Mouse (Mus musculus) cerebellum, postnatal 36 days (tissue): ENCODE measurements around the gene AC131692.1.

Source experiments
- DNase-seq, 2 experiments: peaks; one replicate each; pipeline ENCODE4 v3.0.0; 2021 to 2022; ENCODE audit warnings: mixed read lengths in 2 of 2

Gene AC131692.1

DNA sequence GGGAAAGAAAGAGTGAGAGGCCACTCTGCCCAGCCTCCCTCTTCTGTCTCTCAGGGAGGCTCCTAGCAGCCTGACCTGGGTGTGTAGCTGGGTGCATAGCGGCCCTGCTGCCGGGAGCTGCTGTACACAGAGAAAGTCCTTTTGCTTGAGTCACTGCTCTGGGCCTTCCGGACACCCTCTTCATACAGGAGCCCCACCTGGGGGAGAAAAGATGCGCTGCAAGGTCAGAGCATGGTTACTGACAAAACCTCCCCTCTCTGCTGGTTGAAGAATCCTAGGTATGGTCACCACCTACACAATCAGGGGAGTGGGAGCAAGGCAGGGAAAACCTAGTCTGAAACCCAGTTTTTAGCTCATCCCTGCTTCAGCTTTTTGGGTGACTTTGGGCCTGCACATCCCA, 25.3 kb upstream of the AC131692.1 start:
- DNase-seq: no peak

DNA sequence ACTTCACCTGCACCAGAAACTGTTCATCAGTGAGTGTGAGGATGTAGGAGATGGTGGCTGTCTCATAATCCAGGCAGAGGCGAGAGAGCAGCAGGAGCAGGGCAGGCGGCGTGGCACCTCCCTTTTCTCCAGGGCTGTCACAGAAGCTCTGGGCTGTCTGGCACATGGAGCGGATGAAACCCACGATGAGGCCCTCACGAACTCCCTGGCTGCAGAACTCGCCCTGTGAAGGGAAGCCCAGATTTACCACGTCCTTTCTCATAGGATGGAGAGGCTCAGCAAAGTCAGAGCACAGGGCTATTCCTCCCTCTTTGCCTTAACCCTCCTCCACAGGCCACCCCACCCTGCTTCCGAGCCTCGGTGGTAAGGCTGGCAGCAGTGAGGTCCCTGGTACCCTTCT, 24.4 kb upstream of the AC131692.1 start:
- DNase-seq: no peak

DNA sequence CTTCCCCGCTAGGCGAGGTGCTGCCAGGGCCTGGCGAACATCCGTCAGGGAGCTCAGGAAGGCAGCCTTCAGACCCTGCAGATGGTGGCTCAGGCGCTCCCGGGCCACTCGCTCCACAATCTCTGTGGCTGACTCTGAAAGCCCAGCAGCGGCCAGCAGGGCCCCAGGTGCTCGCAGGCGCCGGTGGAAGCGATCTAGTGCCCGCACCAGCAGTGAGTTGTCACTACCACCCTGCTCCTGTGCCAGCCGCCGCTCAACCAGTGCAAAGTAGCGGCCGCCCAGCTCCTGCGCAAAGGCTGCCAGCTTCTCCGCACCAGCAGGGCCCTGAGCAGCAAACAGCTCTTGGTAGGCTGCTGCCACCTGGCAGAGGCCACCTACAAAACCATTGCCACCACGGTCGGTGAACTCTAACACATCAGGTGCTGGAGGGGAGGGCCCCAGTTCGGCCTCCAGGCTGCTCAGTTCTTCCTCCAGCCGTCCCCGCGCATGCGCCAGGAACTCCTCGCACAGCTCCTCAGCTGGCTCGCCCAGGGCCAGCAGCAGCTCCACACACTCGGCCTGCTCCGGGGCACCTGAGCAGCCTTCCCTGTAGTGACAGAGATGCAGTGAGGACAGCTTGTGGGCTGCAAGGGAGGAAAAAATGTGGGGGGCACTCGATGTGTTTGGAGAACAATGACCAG, 23.5 kb upstream of the AC131692.1 start:
- DNase-seq: no peak

DNA sequence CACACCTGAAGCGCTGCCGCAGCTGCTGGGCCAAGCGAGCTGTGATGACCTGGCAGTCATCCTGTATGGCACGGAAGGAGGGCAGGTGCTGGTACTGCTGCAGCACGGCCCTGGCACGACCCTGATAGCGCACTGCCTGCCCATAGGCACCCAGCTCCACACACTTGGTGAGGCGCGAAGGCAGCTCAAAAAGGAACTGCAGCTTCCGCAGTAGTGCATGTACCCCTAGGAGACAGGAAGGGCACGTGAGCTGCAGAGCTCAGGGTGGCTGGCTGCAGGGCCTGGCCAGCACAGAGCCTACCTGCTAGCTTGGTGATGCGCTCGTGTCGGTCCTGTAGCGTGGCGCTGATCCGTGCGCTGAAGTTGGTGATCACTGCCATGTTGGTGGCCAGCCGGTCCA, 23.0 kb upstream of the AC131692.1 start:
- no peak for DNase-seq

DNA sequence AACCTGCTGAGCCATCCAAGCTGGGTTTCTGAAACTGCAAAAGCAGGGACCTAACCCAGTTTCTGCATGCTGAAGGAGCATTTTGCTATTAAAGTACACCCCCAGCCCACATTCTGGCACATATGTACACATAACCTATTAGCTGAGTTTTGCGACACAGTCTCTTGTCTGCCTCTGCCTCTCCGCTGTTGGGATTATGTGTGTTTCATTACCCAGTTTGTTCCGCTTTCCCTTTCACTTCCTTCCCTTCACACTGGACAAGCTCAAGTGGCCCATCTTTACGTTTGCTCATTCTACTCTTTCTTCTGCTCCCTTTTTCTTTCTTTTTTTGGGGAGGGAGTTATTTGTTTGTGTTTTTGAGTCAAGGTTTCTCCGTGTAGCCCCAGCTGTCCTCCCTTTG, 20.3 kb upstream of the AC131692.1 start:
- no peak for DNase-seq

DNA sequence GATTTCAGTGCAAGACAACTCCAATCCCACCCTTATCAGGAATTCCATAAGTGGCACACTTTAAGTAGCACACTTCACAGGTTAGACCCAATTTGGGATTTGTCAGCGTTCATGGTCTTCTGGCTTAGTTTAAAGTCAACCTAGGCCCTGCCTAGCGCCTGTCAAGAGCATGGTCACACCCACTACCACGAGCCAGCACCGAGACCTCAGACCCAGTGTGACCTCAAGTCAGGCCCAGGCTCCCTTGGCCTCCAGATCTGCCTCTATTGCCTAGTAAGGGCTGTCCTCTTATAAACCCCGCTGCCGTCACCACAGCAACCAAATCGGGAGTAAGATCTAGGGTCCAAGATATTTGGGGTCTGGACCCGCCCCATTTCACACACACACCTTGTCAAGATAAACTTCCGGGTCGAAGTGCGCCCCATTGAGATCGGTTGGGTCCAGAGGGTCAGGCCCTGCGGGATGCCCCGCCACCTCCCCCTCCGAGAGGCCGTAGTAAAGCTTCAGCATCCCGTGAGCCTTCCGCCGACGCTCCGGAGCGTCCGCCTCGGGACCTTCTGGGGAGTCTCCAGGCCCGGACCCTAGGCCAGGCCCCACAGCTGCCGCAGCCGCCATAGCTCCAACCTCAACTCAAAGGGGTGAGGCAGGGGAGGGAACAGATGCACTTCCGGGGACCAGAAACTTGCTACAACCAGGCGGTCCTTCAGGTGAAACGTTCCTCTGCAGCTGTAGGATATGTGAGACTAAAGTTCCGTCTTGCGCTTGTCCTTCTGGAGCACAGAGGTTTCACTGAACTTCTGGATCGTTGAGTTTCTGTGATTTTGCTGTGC, 17.4 kb upstream of the AC131692.1 start, which contains the start of gene Vps51:
Gene Vps51 (minus strand): TSS at position 668 of the 830 bp plus-strand sequence.
- peak; percentile 84 to 92 for DNase-seq

DNA sequence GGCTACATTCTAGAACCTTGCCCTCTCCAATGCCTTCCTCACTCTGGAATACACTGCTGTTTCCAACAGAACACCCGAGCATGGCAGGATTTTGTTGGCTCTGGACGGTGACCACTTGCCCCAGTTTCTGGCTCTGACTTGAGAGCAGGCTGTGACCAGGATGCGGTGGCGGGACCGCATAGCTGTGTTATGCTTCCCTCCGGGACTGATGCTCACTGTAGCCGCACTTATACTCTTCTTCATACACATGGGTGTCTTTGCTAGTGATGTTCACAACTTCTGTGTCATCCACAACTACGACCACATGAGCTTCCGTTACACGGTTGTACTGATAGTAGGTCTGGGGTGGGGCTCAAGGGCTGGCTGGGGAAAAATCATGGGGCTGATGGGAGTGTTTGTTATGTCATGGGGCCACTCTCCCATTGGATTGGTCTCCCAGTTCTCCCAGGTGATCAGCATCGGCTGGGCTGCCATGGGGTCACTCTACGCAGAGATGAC, 14.2 kb upstream of the AC131692.1 start, which contains the start of gene Tmem262:
Gene Tmem262 (plus strand): TSS at position 51 of the 498 bp plus-strand sequence.
- no peak for DNase-seq

DNA sequence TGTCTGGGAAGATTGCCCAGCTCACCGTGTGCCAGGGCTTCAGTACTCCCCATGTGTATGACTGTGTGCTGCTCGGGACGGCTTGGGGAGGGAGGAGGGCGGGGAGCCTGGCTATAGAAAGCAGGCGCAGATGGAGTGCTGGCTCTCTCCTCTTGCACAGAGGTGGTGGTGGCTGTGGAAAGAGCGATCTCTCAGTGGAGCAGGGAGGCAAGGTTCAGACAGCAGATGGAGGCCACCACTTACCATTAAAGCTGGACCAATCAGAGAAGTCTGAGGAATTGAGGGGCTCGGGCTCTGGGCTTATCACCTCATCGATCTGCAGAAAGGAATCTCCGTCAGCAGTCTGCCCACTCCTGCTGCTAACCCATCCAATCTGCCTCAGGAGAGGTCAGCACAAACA, 12.1 kb upstream of the AC131692.1 start, which contains the start of gene Gm28374:
Gene Gm28374 (minus strand): TSS at position 101 of the 400 bp plus-strand sequence.
- no peak for DNase-seq

DNA sequence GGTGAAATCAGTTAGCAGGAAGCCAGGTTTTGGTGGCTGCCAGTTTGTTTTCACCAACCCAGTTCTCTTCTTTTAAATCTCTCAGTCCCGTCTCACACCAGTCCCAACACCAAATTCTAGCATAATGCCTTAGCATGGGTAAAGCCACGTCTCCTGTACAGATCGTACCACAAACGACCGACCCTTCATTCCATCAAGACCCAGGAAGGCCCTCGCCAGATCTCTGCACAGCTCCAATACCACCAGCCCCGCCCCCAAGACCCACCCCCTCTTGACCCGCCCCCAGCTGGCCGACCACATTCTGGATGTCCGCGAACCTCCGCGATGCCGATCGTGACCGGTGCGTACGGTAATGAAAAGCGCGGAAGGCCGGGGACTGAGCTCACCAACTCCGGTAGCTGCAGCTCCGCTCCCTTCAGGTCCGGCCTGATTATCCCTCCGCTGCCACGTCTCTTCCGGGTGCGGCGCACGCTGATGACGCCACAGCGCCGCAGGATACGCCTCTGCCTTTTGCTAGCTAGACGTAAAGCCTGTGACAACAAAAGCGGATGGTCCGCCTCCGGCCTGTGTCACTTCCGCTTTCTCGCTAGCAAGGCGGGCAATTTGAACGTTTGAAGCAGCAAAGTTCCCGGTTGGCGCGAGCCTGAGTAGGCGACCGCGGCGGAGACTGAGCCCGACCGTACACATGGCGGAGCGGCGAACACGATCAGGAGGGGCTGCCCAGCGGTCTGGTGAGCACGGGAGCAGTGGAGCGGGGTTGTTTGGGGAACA, 9.6 kb upstream of the AC131692.1 start, which contains the start of the genes Zfpl1 and Cdca5:
Gene Zfpl1 (minus strand): TSS at position 479 of the 771 bp plus-strand sequence.
Gene Cdca5 (plus strand): TSS at position 506 of the 771 bp plus-strand sequence.
- peak; percentile 98 to 99 for DNase-seq

DNA sequence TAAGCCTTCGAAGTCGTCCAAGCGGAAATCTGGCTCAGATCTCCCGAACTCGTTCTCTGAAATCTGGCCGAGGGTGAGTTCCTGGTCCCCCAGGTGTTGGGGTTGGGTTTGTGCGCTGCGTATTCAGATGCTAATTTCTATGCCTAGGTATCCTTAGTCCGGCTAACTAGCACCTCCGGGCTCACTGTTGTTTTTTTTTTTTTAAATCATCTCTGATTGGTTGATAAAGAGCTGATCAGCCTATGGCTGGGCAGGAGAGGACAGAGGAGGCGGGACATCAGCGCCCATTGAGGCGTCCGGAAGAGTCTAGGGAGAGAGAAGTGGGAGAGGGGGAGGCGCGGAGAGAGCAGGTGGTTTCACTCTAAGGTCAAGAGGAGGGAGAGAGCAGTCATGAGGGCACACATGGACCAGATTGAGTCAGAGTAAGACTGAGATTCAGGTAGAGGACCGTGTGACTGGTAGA, 8.8 kb upstream of the AC131692.1 start:
- DNase-seq: no peak

DNA sequence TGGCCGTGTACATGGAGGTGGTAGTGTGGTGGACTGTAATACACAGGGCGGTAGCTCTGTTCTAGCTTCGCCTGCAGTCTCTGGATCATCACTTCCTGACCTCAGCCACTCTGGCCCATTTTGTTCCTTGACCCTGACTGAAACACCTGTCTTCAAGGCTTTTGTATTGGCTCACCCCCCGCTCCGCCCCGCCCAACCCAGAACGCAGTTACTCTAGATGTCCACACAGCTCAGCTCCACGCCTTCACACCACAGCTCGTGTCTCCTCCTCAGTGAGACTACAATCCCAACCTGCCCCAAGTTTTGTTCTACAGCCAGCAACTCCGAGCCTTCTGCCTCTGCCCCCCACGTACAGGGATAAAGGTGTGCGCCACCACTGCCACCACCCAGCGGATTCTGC, 5.4 kb upstream of the AC131692.1 start:
- no peak for DNase-seq

DNA sequence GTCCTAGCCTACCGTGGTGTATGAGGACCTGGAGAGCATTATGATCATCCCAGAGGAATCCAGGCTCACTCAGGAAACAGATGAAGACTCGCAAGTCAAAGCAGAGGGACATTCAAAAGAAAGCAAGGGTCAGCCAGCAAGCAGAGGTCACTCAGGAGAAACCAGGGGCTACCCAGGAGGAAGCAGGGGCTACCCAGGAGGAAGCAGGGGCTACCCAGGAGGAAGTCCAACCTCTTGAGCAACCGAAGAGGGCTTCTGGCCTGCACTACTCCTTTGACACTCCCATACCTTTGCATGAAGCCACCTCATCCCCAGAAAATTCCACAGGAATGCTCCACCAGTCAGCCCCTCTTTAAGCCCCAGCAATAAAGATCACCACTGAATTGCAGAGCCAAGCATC, 3.6 kb downstream of the AC131692.1 start:
- DNase-seq: no peak

DNA sequence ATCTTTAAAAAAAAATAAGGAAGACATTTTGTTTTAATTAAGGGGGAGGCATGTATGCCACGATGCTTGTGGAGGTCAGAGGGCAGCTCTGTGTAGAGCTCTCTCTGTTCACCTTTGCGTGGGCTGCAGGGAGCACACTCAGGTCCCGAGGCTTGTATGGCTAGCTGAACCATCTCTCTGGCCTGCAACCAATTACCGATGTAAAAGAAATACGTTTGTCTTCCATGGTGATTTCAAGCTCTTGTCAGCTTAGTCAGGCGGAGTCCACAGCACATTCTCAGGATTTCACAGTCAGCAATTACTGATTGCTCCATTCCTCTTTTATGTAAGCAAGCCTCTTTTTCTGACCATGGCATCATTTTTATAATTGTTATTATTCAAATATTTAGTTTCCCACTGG, 7.0 kb downstream of the AC131692.1 start:
- DNase-seq: no peak

DNA sequence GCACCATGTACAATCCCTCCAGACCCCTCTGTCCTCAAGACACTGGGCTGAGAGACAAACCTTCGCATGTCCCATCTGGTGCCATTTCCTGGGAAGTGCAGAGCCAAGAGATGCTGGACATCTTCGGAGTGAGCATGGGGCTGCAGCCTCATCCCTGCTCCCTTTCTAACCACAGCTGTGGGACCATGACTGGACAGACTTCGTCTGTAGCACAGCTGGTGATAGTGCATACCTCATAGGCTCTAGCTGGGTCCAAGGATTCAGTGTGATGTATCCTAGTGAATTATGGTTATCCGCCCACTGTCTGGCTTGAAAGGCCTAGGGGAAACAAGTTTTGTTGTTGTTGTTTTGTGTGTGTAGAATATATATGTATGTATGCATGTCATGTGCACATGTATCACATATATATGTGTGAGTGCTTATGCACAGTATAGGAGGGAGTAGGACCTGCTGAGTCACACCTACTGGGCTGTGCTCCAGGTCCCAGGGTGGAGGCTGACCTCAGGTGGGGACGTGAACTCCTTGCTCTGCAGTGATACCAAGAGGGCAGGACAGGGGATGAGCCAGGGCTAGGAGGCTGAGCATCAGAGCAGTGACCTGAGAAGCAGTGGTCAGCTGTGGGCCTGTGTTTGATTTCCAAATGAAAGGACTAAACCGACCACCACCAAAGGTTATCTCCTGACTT, 8.1 kb downstream of the AC131692.1 start:
- DNase-seq: no peak

DNA sequence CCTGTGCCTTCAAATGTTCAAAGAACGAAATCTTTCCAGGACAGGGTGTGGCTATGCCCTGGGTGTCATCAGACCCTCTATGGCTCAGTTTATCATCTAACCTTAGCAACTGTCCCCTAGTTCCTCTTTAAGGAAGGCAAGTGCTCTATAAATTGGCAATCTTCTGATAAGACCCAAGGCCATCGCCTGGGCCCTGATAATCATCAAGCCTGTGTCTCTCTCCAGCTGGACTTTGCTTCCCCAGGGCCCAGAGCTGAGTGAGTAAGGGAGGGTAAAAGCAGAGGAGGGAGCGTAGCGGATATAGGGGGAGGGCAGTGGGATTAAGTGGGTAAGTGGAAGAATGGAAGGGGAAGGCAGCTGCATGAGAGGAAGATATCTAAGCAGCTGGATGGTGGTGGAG, 10.3 kb downstream of the AC131692.1 start:
- no peak for DNase-seq

DNA sequence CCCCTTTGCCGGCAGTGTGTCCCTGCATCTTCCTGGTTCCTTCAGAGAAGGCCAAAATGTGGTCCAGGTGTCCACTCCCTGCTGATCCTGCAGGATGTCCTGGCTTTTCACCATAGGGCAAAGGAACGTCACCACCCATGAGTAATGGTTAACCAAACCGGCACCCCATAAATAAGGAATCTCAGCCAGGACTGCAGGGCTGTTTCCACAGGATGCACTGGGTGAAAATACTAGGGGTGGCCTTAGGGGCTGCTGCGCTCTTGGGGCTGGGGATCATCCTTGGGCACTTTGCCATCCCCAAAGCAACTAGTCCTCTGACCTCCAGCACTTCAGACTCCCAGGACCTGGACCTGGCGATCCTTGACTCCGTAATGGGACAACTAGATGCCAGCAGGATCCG, 11.4 kb downstream of the AC131692.1 start, which contains the start of gene Naaladl1:
Gene Naaladl1 (plus strand): TSS at position 197 of the 400 bp plus-strand sequence.
- DNase-seq: no peak

DNA sequence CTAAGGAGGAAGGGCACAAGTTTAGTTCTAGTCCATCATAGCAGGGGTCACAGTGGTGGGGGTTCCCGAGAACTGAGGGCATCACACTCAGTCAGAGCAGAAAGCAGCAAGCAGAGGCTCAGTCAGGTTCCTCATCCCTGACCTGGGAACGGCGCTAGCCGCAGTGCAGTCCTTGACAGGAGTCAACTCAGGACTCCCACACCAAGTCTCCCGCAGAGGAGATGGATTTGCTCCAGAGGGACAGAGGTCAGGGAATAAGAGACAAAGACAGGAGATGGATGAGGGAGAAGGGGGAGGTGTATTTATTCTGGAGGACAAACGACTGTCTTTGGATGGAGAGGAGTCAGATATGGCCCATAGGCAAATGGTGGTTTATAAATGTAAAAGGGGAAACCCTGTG, 18.9 kb downstream of the AC131692.1 start:
- no peak for DNase-seq

DNA sequence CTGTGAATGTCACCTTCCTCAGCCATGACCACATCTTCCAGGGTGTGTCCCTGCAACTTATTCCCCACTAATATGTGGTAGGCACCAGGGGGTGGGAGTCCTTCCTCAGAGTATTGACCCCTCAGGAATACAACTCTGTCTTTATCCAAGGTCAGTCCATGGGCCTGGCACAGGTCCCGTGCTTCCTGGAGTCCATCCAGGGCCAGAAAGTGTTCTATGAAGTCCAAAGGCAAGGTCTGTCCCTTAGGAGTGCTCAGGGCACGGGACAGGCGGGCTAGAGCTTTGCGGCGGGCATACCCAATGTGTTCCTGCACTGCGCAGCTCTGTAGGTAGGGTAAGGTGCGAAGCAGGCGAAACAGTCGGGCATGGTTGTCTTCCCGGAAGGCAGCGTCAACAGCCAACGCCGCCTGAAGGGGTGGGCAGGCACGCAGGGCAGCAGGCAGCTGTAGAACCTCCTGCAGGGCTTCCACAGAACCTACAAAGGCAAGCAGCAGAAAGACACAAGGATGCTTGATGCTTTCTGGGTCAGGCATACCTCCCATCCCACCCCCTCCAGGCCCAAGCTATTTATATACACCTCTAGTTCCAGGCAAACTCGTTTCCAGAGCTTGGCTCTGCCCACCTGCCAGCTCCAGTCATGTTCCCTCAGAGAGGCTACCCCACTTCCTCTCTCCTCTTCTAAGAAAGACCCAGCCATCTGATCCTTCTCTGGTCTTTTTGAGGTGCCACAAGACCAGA, 22.1 kb downstream of the AC131692.1 start:
- DNase-seq: no peak

DNA sequence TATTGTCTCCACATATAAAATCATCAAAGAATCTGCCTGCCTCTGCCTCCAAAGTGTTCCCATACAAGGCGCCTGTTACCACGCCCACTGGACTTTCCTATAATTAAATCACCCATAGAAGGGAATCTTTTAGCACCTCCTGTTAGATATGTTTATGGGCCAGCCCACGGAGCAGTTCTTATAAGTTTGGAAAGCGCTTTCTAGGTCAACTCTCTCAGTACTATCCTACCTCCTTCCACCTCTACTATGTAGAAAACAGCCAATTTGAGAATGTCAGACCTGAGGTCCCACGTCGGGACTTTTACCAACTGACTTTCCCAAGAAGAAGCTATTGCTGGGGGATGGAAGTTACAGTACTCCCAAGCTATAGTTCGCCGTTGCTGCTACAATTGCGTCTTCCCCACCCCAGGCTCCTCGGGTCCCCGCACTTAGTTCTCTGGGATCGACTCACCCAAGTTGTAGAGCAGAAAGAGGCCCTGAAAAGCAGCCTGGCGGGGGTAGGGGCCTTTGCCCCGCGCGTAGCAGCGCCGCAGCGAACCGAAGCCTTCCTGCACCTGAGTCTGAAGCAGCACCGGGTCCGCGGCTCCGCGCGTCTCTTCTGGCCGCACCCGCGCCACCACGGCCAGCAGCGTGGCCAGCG, 23.2 kb downstream of the AC131692.1 start:
- no peak for DNase-seq

DNA sequence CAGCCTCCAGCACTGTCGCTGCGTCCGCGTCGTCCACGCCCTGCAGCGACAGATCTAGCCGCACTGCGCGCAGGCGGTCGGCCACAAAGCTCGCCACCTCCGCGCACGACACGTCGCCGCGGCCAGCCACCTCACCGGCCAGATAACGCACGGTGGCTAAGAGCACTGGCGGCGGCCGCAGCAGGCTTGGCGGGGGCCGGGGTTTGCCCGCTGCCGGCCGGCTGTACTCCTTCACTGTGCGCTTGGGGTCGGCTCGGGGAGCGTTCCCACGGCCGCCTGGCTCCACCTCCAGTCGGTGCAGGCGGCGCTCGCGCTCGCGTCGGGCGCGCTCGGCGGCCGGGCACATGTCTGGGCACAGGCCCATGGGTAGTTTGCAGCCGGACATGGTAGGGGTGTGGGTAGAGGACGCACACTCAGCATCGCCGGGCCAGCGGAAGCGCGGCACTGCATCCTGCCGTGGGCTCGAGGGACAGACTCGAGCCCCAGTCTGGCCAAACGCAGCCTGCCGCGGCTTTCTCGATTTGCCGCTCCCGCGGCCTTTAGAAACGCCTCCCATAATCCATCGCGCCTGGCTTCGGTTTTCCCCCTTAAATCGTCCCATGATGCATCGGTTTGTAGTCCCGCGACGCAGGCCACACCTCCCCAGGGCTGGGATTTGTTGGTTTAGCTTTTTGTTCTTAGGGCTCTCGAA, 23.9 kb downstream of the AC131692.1 start, which contains the start of gene Sac3d1:
Gene Sac3d1 (minus strand): TSS at position 665 of the 691 bp plus-strand sequence.
- DNase-seq: peak; percentile 85 to 89
